Mouse (Mus musculus) forebrain, embryonic 14.5 days (tissue): ENCODE data around the gene Des. TPM values are rescaled to one million over a fixed set of nuclear protein-coding genes. Genes with fewer than 3 reads are reported as not detected.

Experiments used
- ATAC-seq: fragments of 200-750 bp; cut with Nextera tagmentation; 2 replicates; pipeline ENCODE4 v1.8.0; 2017; ENCODE audit warnings: mild to moderate bottlenecking, moderate library complexity
- DNase-seq: peaks from one replicate; pipeline ENCODE4 v3.0.0-alpha.2; 2015; ENCODE audit warnings: low spot score
- H3K27ac ChIP-seq: fragments of 300-500 bp; sonication (generic); 2 replicates; pipeline ENCODE4 v1.5.1; 2014; ENCODE audit warnings: low read depth, mild to moderate bottlenecking, control low read depth, low read length, moderate library complexity
- H3K27me3 ChIP-seq: fragments of 300-500 bp; sonication (generic); replicated peaks from 2 replicates; pipeline ENCODE4 v1.6.1; 2014; ENCODE audit warnings: low read length, control low read depth, mixed read lengths; ENCODE audit not compliant: control insufficient read depth, insufficient read depth
- H3K36me3 ChIP-seq: fragments of 300-500 bp; sonication (generic); 2 replicates; pipeline ENCODE4 v1.6.1; 2014; ENCODE audit warnings: low read length, control low read depth; ENCODE audit not compliant: control insufficient read depth, insufficient read depth
- H3K4me1 ChIP-seq: fragments of 300-500 bp; sonication (generic); 2 replicates; pipeline ENCODE4 v1.6.1; 2014; ENCODE audit warnings: antibody characterized with exemption, low read length, control low read depth; ENCODE audit not compliant: control insufficient read depth, insufficient read depth
- H3K4me2 ChIP-seq: fragments of 300-500 bp; sonication (generic); 2 replicates; pipeline ENCODE4 v1.6.1; 2014; ENCODE audit warnings: mild to moderate bottlenecking, control low read depth, low read length
- H3K4me3 ChIP-seq: fragments of 300-500 bp; sonication (generic); 2 replicates; pipeline ENCODE4 v1.5.1; 2014; ENCODE audit warnings: low read depth, low read length, control low read depth
- H3K9ac ChIP-seq: fragments of 300-500 bp; sonication (generic); 2 replicates; pipeline ENCODE4 v1.6.1; 2014; ENCODE audit warnings: mild to moderate bottlenecking, low read length, control low read depth, moderate library complexity
- H3K9me3 ChIP-seq: fragments of 300-500 bp; sonication (generic); replicated peaks from 2 replicates; pipeline ENCODE4 v1.6.1; 2016; ENCODE audit warnings: low read length, control low read depth, mixed read lengths; ENCODE audit not compliant: control insufficient read depth
- WGBS: fragments of 180-500 bp; shearing (Covaris S2); extraction: QIAGEN DNeasy Blood & Tissue Kit; methylation state at CpG from one replicate; pipeline ENCODE4 v1.1.7; 2014; 5-methylcytosine and 5-hydroxymethylcytosine counted together
- polyA plus RNA-seq: library from polyadenylated mRNA; unstranded; fragments of >200 nt; fragmentation: Nextera tagmentation; extraction: Ambion mirVana; gene quantifications from 2 replicates; pipeline ENCODE4 v1.2.1, GENCODE M21; 2014

The Des gene
- polyA plus RNA-seq, 1 experiment from 2014 or later = 1.4 TPM

DNA sequence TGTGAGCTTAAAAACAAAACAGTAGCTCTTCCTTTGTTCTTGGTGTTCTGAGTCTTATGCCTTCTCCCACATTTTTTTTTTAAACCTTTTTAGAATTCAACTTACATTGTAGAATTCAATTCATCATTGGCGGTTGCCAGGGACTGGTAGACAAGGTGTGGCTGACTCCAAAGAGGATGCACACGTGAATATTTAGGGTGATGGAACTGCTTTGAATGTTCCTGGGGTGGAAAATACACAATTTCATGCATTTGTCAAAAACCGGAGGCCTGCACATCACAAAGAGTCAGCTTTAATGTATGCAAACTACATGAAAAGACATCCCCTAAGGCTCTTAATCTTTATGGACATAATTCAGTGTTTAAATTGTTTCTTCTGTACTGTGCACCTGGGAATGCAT is 13.1 kb downstream of the Des start:
- WGBS = 69% methylated on average over 3 of the region's 3 CpGs
- Histone ChIP-seq H3K4me3 (no peak overlapping the region), H3K27me3 (peaks cover 14% of the 10 kb centered on the region; the same call in 1 of the 2 replicates), H3K4me1 (peaks cover 6% of the 10 kb centered on the region), H3K9ac (no peak overlapping the region), H3K9me3 (no peaks in the 10 kb centered on the region), H3K36me3 (no peaks in the 10 kb centered on the region), H3K27ac (no peak overlapping the region), H3K4me2 (no peak overlapping the region)
- DNase-seq = no peak
- ATAC-seq = no peak

DNA sequence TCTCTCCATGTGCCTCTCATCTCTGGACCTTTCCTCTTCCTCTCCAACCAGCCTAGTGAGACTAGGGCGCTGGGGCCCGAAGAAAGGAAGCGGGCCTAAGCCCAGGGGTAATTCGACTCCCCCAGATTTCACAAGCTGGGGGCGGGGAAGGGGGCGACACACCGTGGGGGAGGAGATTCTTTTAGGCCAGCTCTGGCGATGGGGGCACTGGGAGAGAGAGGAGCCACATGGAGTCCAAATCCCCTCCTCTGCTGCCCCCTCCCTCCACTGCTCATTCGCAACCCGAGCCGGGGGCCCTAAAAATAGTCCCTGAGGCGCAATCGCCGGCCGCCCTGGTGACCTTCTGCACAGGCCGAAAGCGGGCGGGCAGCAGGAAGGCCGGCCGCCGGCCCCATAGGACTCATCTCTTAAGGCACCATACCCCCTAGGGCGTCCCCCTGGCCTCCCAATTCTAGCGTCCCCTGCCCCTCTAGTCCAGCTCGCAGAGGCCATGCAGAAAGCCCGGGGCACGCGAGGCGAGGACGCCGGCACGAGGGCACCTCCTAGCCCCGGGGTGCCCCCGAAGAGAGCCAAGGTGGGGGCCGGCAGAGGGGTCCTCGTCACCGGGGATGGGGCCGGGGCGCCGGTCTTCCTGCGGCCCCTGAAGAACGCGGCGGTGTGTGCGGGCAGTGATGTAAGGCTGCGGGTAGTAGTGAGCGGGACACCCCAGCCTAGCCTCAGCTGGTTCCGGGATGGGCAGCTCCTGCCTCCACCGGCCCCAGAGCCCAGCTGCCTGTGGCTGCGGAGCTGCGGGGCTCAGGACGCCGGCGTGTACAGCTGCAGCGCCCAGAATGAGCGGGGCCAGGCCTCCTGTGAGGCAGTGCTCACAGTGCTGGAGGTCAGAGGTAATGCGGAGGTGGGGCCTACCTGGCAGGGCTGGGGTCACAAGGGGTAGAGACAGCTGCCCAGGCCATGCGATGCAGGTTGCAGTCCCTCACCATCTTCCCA is 15.1 kb downstream of the Des start, which contains the start of gene Speg:
Gene Speg, plus strand, starts transcription at position 348 of the 987 bp plus-strand sequence.
- H3K27me3 ChIP-seq = peaks cover 14% of the 10 kb centered on the region; the same call in 1 of the 2 replicates
- DNase-seq (no peak), ATAC-seq (peak; percentile 18; the same call in 1 of the 2 replicates)
- peak within 1 kb of the TSS; percentile 46 for H3K9ac ChIP-seq
- no peak within 1 kb of the TSS for H3K27ac ChIP-seq
- WGBS = 12% methylated on average over 57 of the region's 57 CpGs
- H3K9me3 ChIP-seq = no peaks in the 10 kb centered on the region
- peaks cover 6% of the 10 kb centered on the region for H3K4me1 ChIP-seq
- H3K36me3 ChIP-seq = no peaks in the 10 kb centered on the region
- no peak within 1 kb of the TSS for H3K4me3 ChIP-seq
- peak within 1 kb of the TSS; percentile 42 for H3K4me2 ChIP-seq

DNA sequence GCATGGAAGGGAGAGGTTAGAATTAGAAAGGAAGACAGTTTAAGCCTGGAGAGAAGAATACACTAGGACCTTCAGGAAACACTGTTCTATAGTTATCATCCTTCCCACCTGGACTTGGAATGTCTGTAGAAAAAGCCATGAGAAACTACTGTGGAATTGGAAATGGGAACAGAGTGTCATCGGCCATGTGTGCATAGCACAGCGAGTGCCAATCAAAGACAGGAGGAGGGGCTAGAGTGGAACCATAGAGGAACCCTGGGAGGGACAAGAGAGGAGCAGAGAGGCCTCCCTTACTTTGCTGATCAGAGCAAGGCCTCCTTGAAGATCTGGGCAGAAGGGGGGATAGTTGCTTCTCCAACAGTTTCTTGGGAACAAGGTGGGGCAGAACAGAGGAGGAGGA is 19.1 kb downstream of the Des start:
- Histone ChIP-seq H3K36me3 (no peaks in the 10 kb centered on the region), H3K4me2 (no peak overlapping the region), H3K27me3 (peaks cover 12% of the 10 kb centered on the region; the same call in 1 of the 2 replicates), H3K4me1 (peaks cover 10% of the 10 kb centered on the region), H3K9me3 (no peaks in the 10 kb centered on the region), H3K4me3 (no peak overlapping the region), H3K9ac (no peak overlapping the region), H3K27ac (no peak overlapping the region)
- DNase-seq (no peak), ATAC-seq (no peak)
- 76% methylated on average over 2 of the region's 2 CpGs for WGBS

DNA sequence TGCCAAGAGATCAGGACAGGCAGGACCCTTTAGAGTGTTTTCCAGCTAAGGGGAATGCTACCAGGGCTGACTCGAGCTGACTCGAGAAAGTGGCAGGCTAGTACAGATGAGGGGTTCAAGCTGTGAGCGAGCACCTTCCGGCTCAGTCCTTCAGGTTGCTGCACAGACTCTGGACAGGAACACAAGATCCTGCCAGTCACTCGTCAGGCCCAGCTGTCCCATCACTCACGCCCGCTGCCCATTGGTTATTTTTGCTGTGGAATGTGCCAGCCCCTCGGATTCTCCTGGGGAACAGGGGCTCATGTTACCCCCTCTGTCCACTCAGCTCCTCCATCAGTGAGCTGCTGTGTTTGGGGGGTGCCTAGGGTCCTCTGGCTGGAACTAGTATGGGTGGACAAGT is 19.8 kb downstream of the Des start:
- no peaks in the 10 kb centered on the region for H3K9me3 ChIP-seq
- H3K36me3 ChIP-seq = no peaks in the 10 kb centered on the region
- no peak overlapping the region for H3K9ac ChIP-seq
- peaks cover 10% of the 10 kb centered on the region for H3K4me1 ChIP-seq
- no peak for ATAC-seq
- no peak for DNase-seq
- H3K4me3 ChIP-seq = no peak overlapping the region
- no peak overlapping the region for H3K27ac ChIP-seq
- WGBS = 71% methylated on average over 8 of the region's 8 CpGs
- H3K27me3 ChIP-seq = peaks cover 6% of the 10 kb centered on the region; the same call in 1 of the 2 replicates
- no peak overlapping the region for H3K4me2 ChIP-seq

DNA sequence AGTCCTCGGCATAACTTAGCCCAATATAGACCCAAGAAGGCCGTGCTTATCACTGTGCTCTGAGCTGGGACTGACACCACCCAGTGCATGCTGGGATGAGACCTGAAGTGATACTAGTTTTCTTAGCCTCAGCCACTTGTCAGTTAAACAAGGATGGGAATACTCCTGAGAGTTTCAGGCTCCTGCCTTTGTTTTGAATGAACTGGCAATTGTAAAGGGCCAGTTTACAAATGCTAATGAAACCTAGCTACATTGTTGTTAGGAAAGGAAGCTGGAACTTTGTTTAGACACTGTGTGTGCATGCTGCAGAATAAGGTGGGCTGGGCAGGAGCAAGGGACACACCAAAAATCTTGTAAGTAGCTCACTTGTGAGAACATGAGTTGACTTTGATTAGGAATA is 20.8 kb downstream of the Des start:
- Histone ChIP-seq H3K36me3 (no peaks in the 10 kb centered on the region), H3K4me2 (peak overlapping the region; percentile 97), H3K9ac (no peak overlapping the region), H3K4me1 (peaks cover 6% of the 10 kb centered on the region; the same call in 1 of the 2 replicates), H3K4me3 (no peak overlapping the region), H3K27me3 (0 out of 2 replicates have a peak, but pooled peaks cover under 1% of the 10 kb centered on the region), H3K27ac (no peak overlapping the region), H3K9me3 (no peaks in the 10 kb centered on the region)
- 28% methylated on average over 2 of the region's 2 CpGs for WGBS
- no peak for DNase-seq
- no peak for ATAC-seq

DNA sequence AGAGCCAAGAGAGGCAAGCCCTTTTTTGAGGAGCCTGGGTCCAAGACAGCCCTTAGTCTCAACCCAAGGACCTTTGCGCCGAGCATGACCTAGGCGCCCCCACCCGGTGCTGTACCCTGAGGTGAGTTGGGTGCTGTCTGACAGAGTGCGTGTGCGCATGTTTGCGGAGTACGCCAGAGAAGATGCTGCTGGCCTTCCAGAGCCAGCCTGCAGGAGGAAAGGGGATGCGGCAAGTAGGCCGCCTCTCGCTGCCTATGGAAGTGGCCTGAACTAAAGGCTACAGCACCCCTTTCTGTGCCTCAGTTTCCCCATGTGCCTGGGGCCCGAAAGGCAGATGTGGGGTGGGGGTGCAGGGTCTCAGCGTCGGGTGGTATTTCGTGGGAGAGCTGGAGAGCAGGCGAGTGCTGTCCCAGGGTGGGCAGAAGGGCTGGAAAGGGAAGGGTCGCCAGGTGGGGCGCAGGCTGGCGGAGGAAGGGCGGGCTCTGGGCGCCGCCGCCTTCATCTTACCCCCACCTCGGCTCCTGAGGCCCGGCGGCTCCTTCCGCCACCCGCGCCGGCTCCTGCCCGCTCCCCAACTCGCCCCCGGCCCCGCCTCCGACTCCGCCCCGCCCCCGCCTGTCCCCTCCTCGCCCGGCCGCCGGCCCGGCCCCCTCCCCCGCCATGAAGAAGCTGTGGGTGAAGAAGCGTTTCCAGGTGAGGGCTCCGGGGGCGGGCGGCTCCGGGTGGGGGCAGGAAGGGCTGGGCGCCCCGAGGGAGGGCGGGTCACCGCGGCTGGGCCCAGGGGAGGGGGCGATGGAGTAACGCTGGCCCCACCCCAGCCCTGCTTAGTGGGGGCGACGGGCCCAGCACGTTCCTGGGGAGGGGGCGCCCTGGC is 21.6 kb downstream of the Des start:
- Histone ChIP-seq H3K4me1 (peaks cover 7% of the 10 kb centered on the region; the same call in 1 of the 2 replicates), H3K9ac (peak overlapping the region; percentile 79), H3K4me2 (peak overlapping the region; percentile 97), H3K27me3 (peaks cover 2% of the 10 kb centered on the region), H3K4me3 (peak overlapping the region; percentile 66), H3K9me3 (no peaks in the 10 kb centered on the region), H3K36me3 (no peaks in the 10 kb centered on the region), H3K27ac (peak overlapping the region; percentile 33; the same call in 1 of the 2 replicates)
- peak; percentile 71 for ATAC-seq
- 3% methylated on average over 30 of the region's 60 CpGs for WGBS
- DNase-seq = peak; percentile 47

DNA sequence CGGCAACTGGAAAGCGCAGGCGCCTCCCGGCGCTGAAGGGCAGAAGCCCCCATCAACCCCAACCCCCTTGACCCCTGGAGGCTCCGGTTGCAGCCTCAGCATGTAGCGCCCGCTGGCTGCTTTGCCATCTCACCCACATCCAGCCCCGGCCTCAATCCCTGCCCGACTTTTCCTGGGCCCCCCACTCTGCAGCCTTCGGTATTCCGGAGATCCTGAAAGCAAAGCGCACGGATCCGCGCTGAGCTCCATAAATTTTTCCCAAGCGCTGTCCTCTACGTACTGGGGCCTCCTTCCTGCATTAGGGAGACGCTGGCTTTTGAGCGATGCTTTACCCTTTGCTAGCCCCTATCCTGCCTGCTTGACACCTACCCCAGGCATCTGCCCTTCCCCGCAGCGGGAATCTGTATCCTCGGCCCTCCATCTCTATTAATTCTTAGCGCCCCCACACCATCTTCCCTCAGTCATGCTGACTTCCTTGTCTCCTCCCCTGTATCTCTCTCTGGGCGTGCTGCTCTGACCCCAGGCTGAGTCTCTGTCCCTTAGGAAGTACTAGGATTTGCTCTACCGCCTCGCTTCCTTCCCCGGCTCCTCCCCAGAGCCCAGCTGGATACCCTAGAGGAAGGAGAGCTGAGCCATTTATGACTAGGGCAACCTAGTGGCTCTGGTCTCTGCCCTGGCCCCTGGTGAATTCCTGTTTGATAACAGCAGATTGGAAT is 22.4 kb downstream of the Des start:
- 0 out of 2 replicates have a peak overlapping the region, but pooled peaks have one; percentile 33 for H3K27ac ChIP-seq
- DNase-seq = no peak
- H3K27me3 ChIP-seq = peaks cover 10% of the 10 kb centered on the region
- ATAC-seq = no peak; the same call in none of the 2 replicates
- H3K9ac ChIP-seq = peak overlapping the region; percentile 79
- peak overlapping the region; percentile 66 for H3K4me3 ChIP-seq
- no peaks in the 10 kb centered on the region for H3K9me3 ChIP-seq
- peak overlapping the region; percentile 97 for H3K4me2 ChIP-seq
- no peaks in the 10 kb centered on the region for H3K36me3 ChIP-seq
- 2% methylated on average over 28 of the region's 28 CpGs for WGBS
- peaks cover 7% of the 10 kb centered on the region; the same call in 1 of the 2 replicates for H3K4me1 ChIP-seq
